Mouse (Mus musculus): ENCODE results near the gene Efnb2.

The Efnb2 gene

DNA sequence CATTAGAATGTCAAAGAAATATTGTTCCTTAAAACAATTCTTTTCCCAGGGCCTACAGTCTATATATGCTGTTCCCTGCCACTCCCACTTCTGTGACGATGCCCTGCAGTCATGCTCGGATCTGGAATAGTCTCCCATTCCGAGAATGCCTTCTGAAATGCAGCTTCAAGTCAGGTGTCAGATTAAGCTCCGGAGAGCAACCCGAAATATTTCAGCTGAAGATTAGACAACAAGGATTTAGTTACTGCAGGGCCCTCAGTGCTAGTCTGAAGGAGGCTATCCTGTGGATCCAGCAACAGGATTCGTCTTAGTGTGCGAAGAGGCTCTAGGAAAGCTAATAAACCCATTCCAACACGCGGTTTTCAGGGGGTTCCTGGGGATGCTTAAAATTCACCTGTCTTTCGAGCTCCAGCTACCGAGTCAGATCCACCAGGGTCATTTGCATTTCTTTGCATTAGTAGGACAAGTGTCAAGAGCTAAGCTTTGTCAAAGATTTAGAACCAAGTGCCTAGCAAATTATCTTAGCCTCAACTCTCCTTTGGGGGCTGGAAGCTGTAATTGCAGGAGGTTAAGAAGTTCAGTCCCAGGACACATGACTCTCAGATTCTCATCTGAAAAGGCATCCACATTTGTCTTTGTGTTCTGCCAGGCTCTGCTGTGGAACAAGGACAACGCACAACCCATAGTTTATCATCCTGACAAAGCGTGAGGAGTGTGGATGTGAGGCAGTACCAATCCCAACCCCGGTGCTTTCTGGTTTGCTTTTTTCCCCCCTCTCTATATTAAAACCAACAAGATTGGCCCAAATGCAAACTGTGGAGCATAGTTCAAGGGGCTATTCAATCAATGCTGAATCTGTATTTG, 4.2 kb downstream of the Efnb2 start:
- DNase-seq (ENCODE audit: low read depth in 2 of 2, low spot score in 2 of 2) = no peak

DNA sequence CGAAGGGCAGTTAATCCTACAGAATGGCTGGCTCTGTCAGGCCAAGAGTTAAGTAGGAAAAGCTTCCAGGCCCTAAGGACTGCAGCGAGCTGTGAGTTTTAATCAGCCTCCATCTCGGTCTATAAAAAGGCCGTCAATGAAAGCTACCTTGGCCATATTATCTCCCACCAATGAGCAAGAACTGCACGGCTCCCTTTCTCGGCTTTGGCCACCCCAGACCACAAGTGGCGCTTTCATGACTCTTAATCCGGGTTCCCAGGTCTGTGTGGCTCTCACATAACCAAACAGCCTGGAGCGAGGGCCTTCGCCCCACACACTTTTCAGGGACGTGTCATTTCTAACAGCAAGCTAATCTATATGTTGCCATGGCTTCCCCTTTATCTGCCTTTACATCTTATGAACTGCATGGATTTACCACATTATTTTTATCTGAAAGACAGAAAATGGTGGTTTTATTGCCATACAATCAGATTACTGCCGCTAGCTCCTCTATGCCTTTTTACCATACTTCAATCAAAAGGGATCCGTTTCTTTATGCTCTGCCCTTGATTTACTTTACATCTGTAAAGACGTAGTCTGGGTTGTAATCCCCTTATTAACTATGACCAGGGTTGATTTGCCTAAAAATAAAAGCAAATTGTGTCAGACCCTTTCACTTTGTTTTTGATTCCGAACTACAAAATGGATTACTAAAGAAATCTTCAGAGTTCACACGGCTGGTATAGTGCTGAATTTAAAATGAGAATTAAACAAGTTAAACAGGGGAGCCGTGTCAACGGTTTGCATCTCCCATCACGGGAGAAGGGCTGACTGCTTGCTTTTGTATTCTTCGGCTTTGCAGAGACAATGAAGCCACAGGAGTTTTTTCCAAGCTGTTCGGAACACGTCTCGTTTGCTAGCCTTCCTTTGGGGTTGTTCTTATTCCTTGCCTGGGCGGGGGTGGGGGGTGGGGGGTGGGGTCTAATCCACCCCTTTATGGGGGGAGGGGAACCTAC, 5.4 kb downstream of the Efnb2 start:
- no peak for DNase-seq (ENCODE audit: low read depth in 2 of 2, low spot score in 2 of 2)

DNA sequence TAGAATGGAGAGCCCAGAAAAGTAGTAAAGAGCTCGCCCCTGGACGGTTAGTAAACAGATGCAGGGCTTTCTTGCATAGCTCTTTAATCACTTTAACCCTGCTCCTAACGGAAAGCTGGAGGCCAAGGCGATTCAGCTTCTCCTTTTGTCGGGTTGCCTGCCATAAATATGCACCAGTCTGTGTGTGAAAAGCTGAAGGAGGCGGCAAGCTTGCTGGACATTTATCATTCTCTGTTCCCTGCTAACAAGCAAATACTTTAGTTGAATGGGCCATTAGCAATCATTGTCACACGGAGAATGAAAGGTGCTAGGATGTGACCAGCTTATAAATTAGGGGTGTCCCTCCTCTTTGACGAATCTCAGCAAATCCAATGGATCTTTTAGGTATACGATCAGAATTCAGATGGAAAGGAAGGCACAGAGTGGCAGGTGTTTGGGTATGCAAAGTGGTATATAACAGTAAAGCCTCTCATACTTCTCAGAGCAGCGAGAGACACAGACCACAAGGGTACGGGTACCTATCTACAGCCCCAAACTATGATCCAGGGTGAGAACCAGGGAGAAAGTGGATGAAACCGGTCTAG, 7.0 kb downstream of the Efnb2 start:
- no peak for DNase-seq (ENCODE audit: low read depth in 2 of 2, low spot score in 2 of 2)

DNA sequence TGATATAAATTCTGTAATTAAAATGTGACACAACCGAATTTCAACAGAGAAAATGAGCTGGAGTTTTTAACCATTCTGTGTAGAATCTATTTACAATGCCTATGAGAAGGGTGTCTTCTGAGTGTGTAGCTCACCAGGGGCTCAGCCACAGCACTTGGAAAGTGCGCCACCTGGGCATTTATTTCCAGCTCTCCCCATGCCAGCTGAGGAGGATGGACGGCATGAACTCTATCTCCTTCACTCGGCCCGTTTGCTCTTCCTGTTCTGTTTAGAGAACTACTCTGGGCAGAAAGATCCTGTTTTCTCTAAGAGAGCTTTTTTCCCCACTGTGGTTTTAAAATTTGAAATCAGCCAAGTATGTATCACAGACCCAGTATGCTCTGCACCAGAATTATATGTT, 7.7 kb downstream of the Efnb2 start:
- DNase-seq (ENCODE audit: low read depth in 2 of 2, low spot score in 2 of 2) = no peak

- no peak for DNase-seq (ENCODE audit: low read depth in 2 of 2, low spot score in 2 of 2)
Observed at GRCm38 (mm10) chr8:8652388-8652787, 8.7 kb downstream of the Efnb2 start.

GRCm38 (mm10) chr8:8649944-8650343, 11.1 kb downstream of the Efnb2 start:
- DNase-seq (ENCODE audit: low read depth in 2 of 2, low spot score in 2 of 2) = no peak

DNA sequence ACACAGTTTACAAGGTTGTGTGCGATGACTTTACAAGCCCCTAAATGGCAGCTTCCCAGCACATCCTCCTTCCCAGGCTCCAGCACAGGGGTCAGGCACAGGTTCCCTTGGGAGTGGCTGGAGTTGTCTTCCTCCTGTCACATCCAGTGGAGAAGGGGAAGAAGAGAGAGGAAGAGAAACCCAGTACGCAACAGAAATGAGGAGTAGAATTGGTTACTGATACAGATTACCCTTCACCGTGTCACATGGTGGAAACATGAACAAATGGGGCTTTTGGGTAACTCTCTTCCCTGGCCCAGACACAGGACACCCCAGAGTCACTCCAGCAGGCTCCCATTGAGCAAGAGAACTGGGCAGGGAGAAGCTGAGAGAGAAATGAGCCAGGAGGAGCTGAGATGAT, 11.5 kb downstream of the Efnb2 start:
- no peak for DNase-seq (ENCODE audit: low read depth in 2 of 2, low spot score in 2 of 2)

DNA sequence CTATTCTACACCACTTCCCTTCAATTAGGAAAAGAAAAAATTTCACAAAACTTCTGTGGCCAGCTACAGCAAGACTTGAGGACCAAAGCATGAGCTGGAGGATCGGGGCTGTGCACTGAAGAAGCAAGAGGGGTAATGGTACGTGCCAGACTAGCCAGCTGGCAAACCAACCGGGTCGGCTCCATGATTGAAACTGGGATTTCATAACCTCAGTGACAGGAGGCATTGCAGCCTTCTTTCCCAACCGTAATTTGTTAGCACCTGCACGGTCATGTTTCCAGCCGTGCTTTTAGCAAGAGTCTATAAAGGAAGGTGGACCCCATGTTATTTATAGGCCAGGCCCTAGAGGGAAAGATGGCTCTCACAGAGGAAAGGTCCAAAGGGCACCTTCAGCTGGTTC, 12.4 kb downstream of the Efnb2 start:
- DNase-seq (ENCODE audit: low read depth in 2 of 2, low spot score in 2 of 2) = no peak

- DNase-seq (ENCODE audit: low read depth in 2 of 2, low spot score in 2 of 2) = no peak
Observed at GRCm38 (mm10) chr8:8647824-8648223, 13.2 kb downstream of the Efnb2 start.

DNA sequence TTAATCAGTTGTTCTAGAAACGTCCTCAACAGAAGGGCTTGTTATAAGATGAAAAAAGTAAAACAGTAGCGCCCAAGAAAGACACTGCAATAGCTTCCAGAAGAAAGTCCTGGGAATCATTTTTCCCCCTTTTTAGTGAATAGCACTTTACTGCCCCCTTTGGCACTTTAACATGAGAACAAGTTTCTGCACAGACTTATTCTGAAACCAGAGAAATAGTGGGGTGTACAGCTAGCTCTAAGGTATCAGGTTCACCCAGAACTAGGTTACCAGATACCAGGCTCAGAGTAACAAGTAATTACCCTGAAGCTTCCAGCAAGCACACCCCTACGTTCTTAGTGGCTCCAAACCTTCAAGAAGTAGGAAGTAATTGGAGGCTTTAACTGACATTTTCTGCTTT, 13.7 kb downstream of the Efnb2 start:
- no peak for DNase-seq (ENCODE audit: low read depth in 2 of 2, low spot score in 2 of 2)

GRCm38 (mm10) chr8:8644160-8644915, 16.7 kb downstream of the Efnb2 start:
- no peak for DNase-seq (ENCODE audit: low read depth in 2 of 2, low spot score in 2 of 2)

DNA sequence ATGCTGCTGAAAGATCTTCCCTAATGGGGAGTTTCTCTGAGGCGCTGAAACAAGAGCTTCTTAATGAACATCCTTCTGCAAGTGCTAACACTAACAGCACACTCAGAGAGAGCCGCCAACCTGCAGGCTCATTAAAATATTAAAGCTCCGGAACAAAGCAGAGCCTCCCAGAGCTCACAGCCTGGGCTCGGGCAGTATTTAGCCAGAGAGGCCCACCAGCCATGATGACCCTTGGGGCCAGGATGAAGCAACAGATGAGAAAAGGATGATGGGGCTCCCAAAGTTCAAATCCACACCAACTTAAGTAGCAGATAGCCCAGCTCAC, 20.8 kb downstream of the Efnb2 start:
- DNase-seq (ENCODE audit: low read depth in 2 of 2, low spot score in 2 of 2) = no peak

GRCm38 (mm10) chr8:8639569-8640263, 21.3 kb downstream of the Efnb2 start:
- no peak for DNase-seq (ENCODE audit: low read depth in 2 of 2, low spot score in 2 of 2)

DNA sequence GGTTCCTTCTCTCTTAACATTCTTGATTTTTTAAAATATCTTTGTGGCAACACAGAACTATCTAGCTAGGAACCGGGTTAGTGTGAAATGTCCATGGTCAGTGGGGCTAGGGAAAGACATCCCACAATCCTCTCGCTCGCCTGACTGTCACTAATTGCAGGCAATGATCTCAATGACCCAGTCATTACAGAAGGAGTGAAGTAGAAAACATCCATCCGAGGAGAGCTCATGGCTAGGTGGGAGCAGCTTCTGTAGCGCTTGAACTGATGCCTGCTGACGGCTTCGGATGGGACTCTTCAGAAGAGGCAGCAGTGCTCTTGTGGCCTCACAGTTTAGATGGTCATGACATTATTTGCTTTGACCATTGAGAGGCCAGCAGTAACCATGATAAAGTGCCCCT, 29.6 kb downstream of the Efnb2 start:
- DNase-seq (ENCODE audit: low read depth in 2 of 2, low spot score in 2 of 2) = no peak

GRCm38 (mm10) chr8:8624017-8624416, 37.0 kb downstream of the Efnb2 start:
- no peak for DNase-seq (ENCODE audit: low read depth in 2 of 2, low spot score in 2 of 2)

DNA sequence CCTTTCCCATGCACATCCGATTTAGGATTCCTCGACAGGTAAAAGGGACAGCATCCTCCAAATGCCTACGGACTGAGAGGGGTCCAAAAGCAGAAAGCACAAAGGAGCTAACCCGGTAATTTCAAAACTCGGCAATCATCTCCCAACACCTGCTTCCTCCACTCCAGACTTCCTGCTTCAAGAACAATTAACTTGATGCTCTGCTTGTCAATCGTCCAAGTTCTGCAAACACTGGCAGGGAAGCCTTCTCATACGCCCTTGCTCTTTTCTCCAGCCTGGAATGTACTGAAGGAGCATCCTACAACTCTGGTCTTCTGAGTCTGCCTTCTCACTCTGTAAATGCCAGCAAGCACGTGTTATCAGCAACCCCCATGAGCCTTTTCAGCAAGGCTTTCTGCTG, 37.6 kb downstream of the Efnb2 start:
- no peak for DNase-seq (ENCODE audit: low read depth in 2 of 2, low spot score in 2 of 2)

- DNase-seq (ENCODE audit: low read depth in 2 of 2, low spot score in 2 of 2) = no peak
Observed at GRCm38 (mm10) chr8:8622476-8622875, 38.6 kb downstream of the Efnb2 start.

GRCm38 (mm10) chr8:8622031-8622430, 39.0 kb downstream of the Efnb2 start:
- DNase-seq (ENCODE audit: low read depth in 2 of 2, low spot score in 2 of 2) = no peak

GRCm38 (mm10) chr8:8621236-8621917, 39.7 kb downstream of the Efnb2 start:
- no peak for DNase-seq (ENCODE audit: low read depth in 2 of 2, low spot score in 2 of 2)

DNA sequence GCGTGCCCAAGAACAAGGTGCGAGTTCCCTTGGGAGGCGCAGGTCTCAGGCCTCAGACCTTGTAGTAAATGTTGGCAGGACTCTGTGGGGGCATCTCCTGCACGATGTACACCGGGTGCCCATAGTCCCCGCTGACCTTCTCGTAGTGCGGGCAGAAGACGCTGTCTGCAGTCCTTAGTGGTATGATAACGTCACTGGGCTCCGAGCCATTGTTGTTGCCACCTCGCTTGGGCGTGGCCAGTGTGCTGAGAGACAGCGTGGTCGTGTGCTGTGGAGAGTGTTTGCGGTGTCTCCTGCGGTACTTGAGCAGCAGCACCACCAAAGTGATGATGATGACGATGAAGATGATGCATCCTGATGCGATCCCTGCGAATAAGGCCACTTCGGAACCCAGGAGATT, 40.5 kb downstream of the Efnb2 start:
- no peak for DNase-seq (ENCODE audit: low read depth in 2 of 2, low spot score in 2 of 2)

All from CD8-positive naive resting alpha-beta T cell, adult 2 months (primary cell).